Mouse (Mus musculus) E14TG2a.4 (cell line): ENCODE measurements around the gene Tarm1.

Source experiments
- H3K27me3 ChIP-seq: 2 replicates; pipeline ENCODE4 v1.6.1; 2014; ENCODE audit warnings: low read length, control low read depth; ENCODE audit not compliant: insufficient read depth
- H3K36me3 ChIP-seq: 2 replicates; pipeline ENCODE4 v1.6.1; 2014; ENCODE audit warnings: low read length, control low read depth; ENCODE audit not compliant: insufficient read depth
- H3K4me1 ChIP-seq: replicated peaks from 2 replicates; pipeline ENCODE4 v1.6.1; 2014; ENCODE audit warnings: low read depth, low read length, control low read depth
- H3K4me3 ChIP-seq: replicated peaks from 2 replicates; pipeline ENCODE4 v1.5.1; 2014; ENCODE audit warnings: mild to moderate bottlenecking, low read length
- H3K9me3 ChIP-seq: 2 replicates; pipeline ENCODE4 v1.6.1; 2014; ENCODE audit warnings: low read length, control low read depth
- CTCF ChIP-seq: conservative IDR thresholded peaks from 2 replicates; pipeline ENCODE4 v1.5.1; 2014; ENCODE audit warnings: low read length
- NANOG ChIP-seq: IDR thresholded peaks from 2 replicates; pipeline ENCODE4 v1.6.1; 2014; ENCODE audit warnings: borderline replicate concordance, low read length, mixed read lengths
- POU5F1 ChIP-seq: IDR thresholded peaks from 2 replicates; pipeline ENCODE4 v1.6.1; 2014; ENCODE audit warnings: low read length, borderline replicate concordance

Gene Tarm1

DNA sequence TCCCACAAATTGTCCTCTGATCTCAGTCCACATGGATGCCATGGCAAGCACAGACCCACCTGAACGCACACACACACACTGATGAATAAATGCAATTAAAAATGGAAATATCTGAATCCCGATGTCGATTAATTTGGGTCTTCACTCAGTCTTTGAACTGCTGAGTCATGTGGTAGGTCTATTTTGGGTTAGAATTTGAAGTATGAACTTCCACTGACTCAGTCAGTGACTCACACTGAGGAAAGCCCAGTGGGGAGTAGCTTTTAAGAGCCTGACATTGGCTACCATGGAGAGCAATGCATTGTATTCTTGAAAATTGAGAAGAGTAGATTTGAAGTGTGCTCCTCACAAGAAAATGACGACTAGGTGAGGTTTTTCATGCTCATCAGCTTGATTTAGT is 55.4 kb downstream of the Tarm1 start:
- Histone ChIP-seq H3K4me1 (peaks cover 41% of the 10 kb centered on the region), H3K27me3 (no peaks in the 10 kb centered on the region), H3K36me3 (no peaks in the 10 kb centered on the region), H3K9me3 (no peaks in the 10 kb centered on the region), H3K4me3 (no peak overlapping the region)
- TF ChIP-seq NANOG (no peak), POU5F1 (no peak), CTCF (no peak)

DNA sequence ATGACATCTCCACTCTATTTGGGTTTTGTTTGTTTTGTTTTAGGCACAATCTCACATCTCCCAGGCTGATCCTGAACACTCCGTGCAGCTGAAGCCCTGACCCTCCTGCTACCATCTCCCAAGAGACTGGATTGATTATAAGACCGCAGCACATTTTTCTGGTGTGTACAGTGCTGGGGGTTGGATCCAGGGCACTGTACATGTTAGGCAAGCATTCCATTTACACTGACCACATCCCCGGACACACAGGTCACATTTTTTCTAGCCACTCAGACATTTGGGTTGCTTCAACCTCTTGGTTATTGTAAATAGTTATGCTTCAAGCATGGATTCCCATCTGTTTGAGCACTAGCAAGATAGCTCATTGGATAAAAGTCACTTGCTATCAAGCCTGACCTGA is 55.8 kb downstream of the Tarm1 start:
- Histone ChIP-seq H3K36me3 (no peaks in the 10 kb centered on the region), H3K9me3 (no peaks in the 10 kb centered on the region), H3K4me1 (peaks cover 36% of the 10 kb centered on the region), H3K27me3 (no peaks in the 10 kb centered on the region), H3K4me3 (no peak overlapping the region)
- TF ChIP-seq NANOG, result no peak
- no peak for TF ChIP-seq POU5F1
- TF ChIP-seq CTCF, result no peak

DNA sequence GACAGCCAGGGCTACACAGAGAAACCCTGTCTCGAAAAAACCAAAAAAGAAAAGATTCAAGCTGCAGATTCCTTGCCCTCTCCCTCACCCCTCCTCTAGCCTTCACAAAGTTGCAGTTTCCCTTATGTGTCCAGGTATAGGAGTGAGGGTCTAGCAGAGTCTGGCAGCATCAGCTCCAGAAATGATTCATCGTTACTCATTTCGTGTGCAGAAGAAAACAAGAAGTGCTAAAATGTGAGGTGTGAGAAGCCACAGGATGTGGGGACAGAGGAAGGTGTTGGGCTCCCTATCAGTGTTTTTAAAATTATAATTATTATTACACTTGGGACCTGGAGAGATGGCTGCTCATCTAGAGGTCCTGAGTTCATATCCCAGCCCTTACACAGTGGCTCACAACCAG is 57.7 kb downstream of the Tarm1 start:
- no peaks in the 10 kb centered on the region for H3K36me3 ChIP-seq
- H3K4me1 ChIP-seq, result peaks cover 33% of the 10 kb centered on the region
- no peaks in the 10 kb centered on the region for H3K27me3 ChIP-seq
- TF ChIP-seq CTCF (no peak), POU5F1 (no peak), NANOG (no peak)
- H3K9me3 ChIP-seq, result no peaks in the 10 kb centered on the region
- H3K4me3 ChIP-seq, result no peak overlapping the region

DNA sequence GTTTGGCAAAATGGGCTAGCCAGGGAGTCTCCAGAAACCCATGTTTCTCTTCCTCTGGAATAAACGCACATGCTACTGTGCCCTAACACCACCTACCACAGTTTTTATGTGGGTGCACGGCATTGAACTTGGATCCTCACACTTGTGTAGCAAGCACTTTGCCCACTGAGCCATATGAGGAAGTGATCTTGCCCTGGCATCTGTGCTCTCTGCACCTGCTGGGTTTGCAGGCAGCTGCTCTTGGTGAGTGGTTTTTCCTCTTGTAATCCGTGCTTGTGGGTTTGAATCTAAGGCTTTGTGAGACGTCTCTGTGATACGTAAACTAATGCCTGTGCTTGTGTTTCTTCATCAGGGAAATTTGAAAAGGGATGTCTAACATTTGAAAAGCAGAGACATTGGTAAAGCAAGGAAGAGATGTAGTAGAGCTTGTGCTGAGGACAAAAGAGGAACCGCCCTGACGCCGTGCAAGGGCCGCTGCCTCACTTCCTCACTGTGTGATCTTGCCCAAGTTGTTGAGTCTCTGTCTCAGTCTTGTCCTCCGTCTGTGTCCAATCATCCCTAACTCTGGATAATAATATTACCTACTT is 59.9 kb downstream of the Tarm1 start:
- TF ChIP-seq NANOG, result no peak
- TF ChIP-seq POU5F1, result no peak
- no peak for TF ChIP-seq CTCF
- H3K27me3 ChIP-seq, result no peaks in the 10 kb centered on the region
- H3K9me3 ChIP-seq, result no peaks in the 10 kb centered on the region
- H3K4me3 ChIP-seq, result no peak overlapping the region
- peaks cover 24% of the 10 kb centered on the region for H3K4me1 ChIP-seq
- no peaks in the 10 kb centered on the region for H3K36me3 ChIP-seq

DNA sequence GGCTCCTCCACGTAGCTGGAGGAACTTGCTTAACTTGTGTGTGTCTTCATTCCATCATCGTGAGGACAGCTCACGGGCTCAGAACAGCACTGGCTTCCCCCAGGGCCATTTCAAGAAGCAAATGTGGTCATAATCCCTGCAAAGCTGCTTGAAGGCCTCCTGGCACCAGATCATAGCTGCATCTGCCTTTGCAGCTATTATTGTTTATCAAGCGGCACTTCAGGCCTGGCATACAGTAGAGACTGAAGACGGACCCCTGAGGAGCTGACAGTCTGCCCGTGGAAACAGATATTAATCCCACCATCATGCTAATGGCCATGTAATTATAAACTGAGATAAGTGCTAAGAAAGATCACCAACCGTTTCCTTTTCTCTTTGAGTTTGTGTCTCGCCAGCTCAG is 61.9 kb downstream of the Tarm1 start:
- no peak for TF ChIP-seq NANOG
- TF ChIP-seq POU5F1, result no peak
- TF ChIP-seq CTCF, result no peak
- H3K27me3 ChIP-seq, result no peaks in the 10 kb centered on the region
- no peaks in the 10 kb centered on the region for H3K36me3 ChIP-seq
- H3K4me1 ChIP-seq, result peaks cover 26% of the 10 kb centered on the region
- H3K9me3 ChIP-seq, result no peaks in the 10 kb centered on the region
- H3K4me3 ChIP-seq, result no peak overlapping the region

DNA sequence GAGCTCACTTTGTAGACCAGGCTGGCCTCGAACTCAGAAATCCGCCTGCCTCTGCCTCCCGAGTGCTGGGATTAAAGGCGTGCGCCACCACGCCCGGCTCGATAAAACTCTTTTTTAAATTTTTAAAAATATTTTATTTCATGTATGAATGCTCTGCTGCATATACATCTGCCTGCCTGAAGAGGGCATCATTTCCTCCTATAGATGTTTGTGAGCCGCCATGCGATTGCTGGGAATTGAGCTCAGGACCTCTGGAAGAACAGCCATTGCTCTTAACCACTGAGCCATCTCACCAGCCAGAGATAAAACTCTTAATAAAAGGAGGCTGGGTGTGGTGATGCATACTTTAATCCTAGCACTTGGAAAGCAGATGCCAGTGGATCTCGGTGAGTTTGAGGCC is 62.4 kb downstream of the Tarm1 start:
- H3K27me3 ChIP-seq, result no peaks in the 10 kb centered on the region
- H3K4me1 ChIP-seq, result peaks cover 32% of the 10 kb centered on the region
- TF ChIP-seq POU5F1, result no peak
- peak; percentile 64 for TF ChIP-seq CTCF
- TF ChIP-seq NANOG, result no peak
- no peaks in the 10 kb centered on the region for H3K9me3 ChIP-seq
- H3K4me3 ChIP-seq, result no peak overlapping the region
- no peaks in the 10 kb centered on the region for H3K36me3 ChIP-seq

DNA sequence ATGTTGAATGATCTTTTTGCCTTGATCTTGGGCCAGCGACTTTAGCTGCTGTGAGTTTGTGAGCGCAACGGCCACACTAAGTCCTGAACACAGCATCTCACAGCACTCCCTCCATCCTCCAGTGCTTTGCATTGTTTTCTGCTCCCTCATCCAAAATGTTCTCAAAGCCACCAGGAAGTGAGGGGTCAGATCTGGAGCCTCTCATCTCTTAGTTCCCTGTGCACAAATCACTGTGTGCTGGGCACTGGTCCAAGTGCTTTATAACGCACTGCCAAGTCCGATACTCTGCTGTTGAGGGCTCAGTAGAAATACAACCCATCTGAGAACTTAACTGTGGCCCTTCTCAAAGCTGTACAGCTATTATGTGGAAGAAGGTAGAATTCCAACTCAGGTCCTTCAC is 64.5 kb downstream of the Tarm1 start:
- no peak for TF ChIP-seq POU5F1
- TF ChIP-seq CTCF, result no peak
- no peak for TF ChIP-seq NANOG
- Histone ChIP-seq H3K27me3 (no peaks in the 10 kb centered on the region), H3K36me3 (no peaks in the 10 kb centered on the region), H3K4me1 (peaks cover 29% of the 10 kb centered on the region), H3K9me3 (no peaks in the 10 kb centered on the region), H3K4me3 (no peak overlapping the region)
